Mouse (Mus musculus) hindbrain, embryonic 15.5 days (tissue): ENCODE results near the gene Fas. TPM values are rescaled to one million over a fixed set of nuclear protein-coding genes. Genes with fewer than 3 reads are reported as not detected.

Experiments used
- ATAC-seq: fragments of 200-750 bp; cut with Nextera tagmentation; 2 replicates; pipeline ENCODE4 v1.8.0; 2017; ENCODE audit warnings: low read depth, moderate number of reproducible peaks, moderate TSS enrichment; ENCODE audit not compliant: low FRiP score
- H3K27ac ChIP-seq: fragments of 300-500 bp; sonication (generic); replicated peaks from 2 replicates; pipeline ENCODE4 v1.5.1; 2015; ENCODE audit warnings: mild to moderate bottlenecking, inconsistent platforms
- H3K27me3 ChIP-seq: fragments of 300-500 bp; sonication (generic); 2 replicates; pipeline ENCODE4 v1.6.1; 2015; ENCODE audit warnings: control low read depth, inconsistent platforms
- H3K36me3 ChIP-seq: fragments of 300-500 bp; sonication (generic); 2 replicates; pipeline ENCODE4 v1.6.1; 2015; ENCODE audit warnings: control low read depth, inconsistent platforms
- H3K4me1 ChIP-seq: fragments of 300-500 bp; sonication (generic); replicated peaks from 2 replicates; pipeline ENCODE4 v1.6.1; 2015; ENCODE audit warnings: control low read depth, inconsistent platforms
- H3K4me2 ChIP-seq: fragments of 300-500 bp; sonication (generic); 2 replicates; pipeline ENCODE4 v1.6.1; 2015; ENCODE audit warnings: moderate library complexity, mild to moderate bottlenecking, inconsistent platforms
- H3K4me3 ChIP-seq: fragments of 300-500 bp; sonication (generic); 2 replicates; pipeline ENCODE4 v1.5.1; 2015; ENCODE audit warnings: mild to moderate bottlenecking, inconsistent platforms
- H3K9ac ChIP-seq: fragments of 300-500 bp; sonication (generic); 2 replicates; pipeline ENCODE4 v1.6.1; 2015; ENCODE audit warnings: inconsistent platforms
- H3K9me3 ChIP-seq: fragments of 300-500 bp; sonication (generic); 2 replicates; pipeline ENCODE4 v1.6.1; 2016; ENCODE audit warnings: control low read depth, inconsistent platforms
- WGBS: fragments of 180-500 bp; shearing (Covaris S2); methylation state at CpG from one replicate; pipeline ENCODE4 v1.1.7; 2015; 5-methylcytosine and 5-hydroxymethylcytosine counted together
- polyA plus RNA-seq: library from polyadenylated mRNA; unstranded; fragments of >200 nt; fragmentation: Nextera tagmentation; extraction: Ambion mirVana; gene quantifications from 2 replicates; pipeline ENCODE4 v1.2.1, GENCODE M21; 2015

Fas gene
- polyA plus RNA-seq, 1 experiment from 2014 or later: 1.6 TPM

- Histone ChIP-seq H3K9ac (no peak overlapping the region), H3K9me3 (no peaks in the 10 kb centered on the region), H3K36me3 (no peaks in the 10 kb centered on the region), H3K4me3 (no peak overlapping the region), H3K27me3 (no peaks in the 10 kb centered on the region), H3K4me1 (no peaks in the 10 kb centered on the region), H3K27ac (no peak overlapping the region), H3K4me2 (no peak overlapping the region)
- WGBS: 60% methylated on average over 5 of the region's 5 CpGs
- ATAC-seq: no peak
Measured at GRCm38 (mm10) chr19:34312151-34312728, 21.8 kb downstream of the Fas start.

GRCm38 (mm10) chr19:34328051-34328450 lies 37.6 kb downstream of the Fas start:
- H3K4me3 ChIP-seq: no peak overlapping the region
- ATAC-seq: no peak
- 67% methylated on average over 3 of the region's 3 CpGs for WGBS

GRCm38 (mm10) chr19:34334300-34334699 lies 43.8 kb downstream of the Fas start:
- 2% methylated on average over 2 of the region's 2 CpGs for WGBS
- no peak for ATAC-seq
- H3K27me3 ChIP-seq: no peaks in the 10 kb centered on the region
- H3K9me3 ChIP-seq: no peaks in the 10 kb centered on the region
- H3K9ac ChIP-seq: no peak overlapping the region
- H3K36me3 ChIP-seq: no peaks in the 10 kb centered on the region
- no peak overlapping the region for H3K27ac ChIP-seq
- H3K4me3 ChIP-seq: no peak overlapping the region
- no peaks in the 10 kb centered on the region for H3K4me1 ChIP-seq
- no peak overlapping the region for H3K4me2 ChIP-seq

More at GRCm38 (mm10) chr19:34328051-34328450, 37.6 kb downstream of the Fas start:
- no peaks in the 10 kb centered on the region for H3K4me1 ChIP-seq
- H3K9me3 ChIP-seq: no peaks in the 10 kb centered on the region
- H3K4me2 ChIP-seq: no peak overlapping the region
- H3K36me3 ChIP-seq: no peaks in the 10 kb centered on the region
- no peak overlapping the region for H3K27ac ChIP-seq
- H3K9ac ChIP-seq: no peak overlapping the region
- no peaks in the 10 kb centered on the region for H3K27me3 ChIP-seq

- Histone ChIP-seq H3K9ac (no peak overlapping the region), H3K4me3 (no peak overlapping the region), H3K4me2 (no peak overlapping the region), H3K27ac (no peak overlapping the region), H3K27me3 (no peaks in the 10 kb centered on the region), H3K36me3 (no peaks in the 10 kb centered on the region), H3K4me1 (0 out of 2 replicates have a peak, but pooled peaks cover 6% of the 10 kb centered on the region), H3K9me3 (no peaks in the 10 kb centered on the region)
- 87% methylated on average over 2 of the region's 2 CpGs for WGBS
- ATAC-seq: no peak
Measured at GRCm38 (mm10) chr19:34344702-34345101, 54.2 kb downstream of the Fas start.

- no peak overlapping the region for H3K4me3 ChIP-seq
- H3K27me3 ChIP-seq: no peaks in the 10 kb centered on the region
- ATAC-seq: peak; percentile 51; the same call in 1 of the 2 replicates
- H3K27ac ChIP-seq: peak overlapping the region; percentile 50; the same call in 1 of the 2 replicates
- H3K4me1 ChIP-seq: 0 out of 2 replicates have a peak, but pooled peaks cover 6% of the 10 kb centered on the region
- no peaks in the 10 kb centered on the region for H3K36me3 ChIP-seq
- no peak overlapping the region for H3K9ac ChIP-seq
- WGBS: 46% methylated on average over 8 of the region's 8 CpGs
- 0 out of 2 replicates have a peak overlapping the region, but pooled peaks have one; percentile 9 for H3K4me2 ChIP-seq
- H3K9me3 ChIP-seq: no peaks in the 10 kb centered on the region
Measured at GRCm38 (mm10) chr19:34345616-34346267, 55.3 kb downstream of the Fas start.

GRCm38 (mm10) chr19:34353291-34353805 lies 62.9 kb downstream of the Fas start:
- H3K4me3 ChIP-seq: no peak overlapping the region
- H3K9ac ChIP-seq: no peak overlapping the region
- H3K27me3 ChIP-seq: no peaks in the 10 kb centered on the region
- no peak overlapping the region for H3K4me2 ChIP-seq
- no peak for ATAC-seq
- H3K9me3 ChIP-seq: no peaks in the 10 kb centered on the region
- no peaks in the 10 kb centered on the region for H3K36me3 ChIP-seq
- H3K27ac ChIP-seq: no peak overlapping the region
- no peaks in the 10 kb centered on the region for H3K4me1 ChIP-seq
- 37% methylated on average over 3 of the region's 3 CpGs for WGBS

GRCm38 (mm10) chr19:34362639-34363038 lies 72.2 kb downstream of the Fas start:
- H3K4me1 ChIP-seq: no peaks in the 10 kb centered on the region
- no peak overlapping the region for H3K9ac ChIP-seq
- H3K27ac ChIP-seq: no peak overlapping the region
- H3K9me3 ChIP-seq: 0 out of 2 replicates have a peak, but pooled peaks cover 3% of the 10 kb centered on the region
- 94% methylated on average over 1 of the region's 1 CpGs for WGBS
- H3K36me3 ChIP-seq: no peaks in the 10 kb centered on the region
- no peaks in the 10 kb centered on the region for H3K27me3 ChIP-seq
- H3K4me3 ChIP-seq: no peak overlapping the region
- no peak overlapping the region for H3K4me2 ChIP-seq
- no peak for ATAC-seq

GRCm38 (mm10) chr19:34369551-34369950 lies 79.1 kb downstream of the Fas start:
- WGBS: 27% methylated on average over 1 of the region's 1 CpGs
- no peaks in the 10 kb centered on the region for H3K36me3 ChIP-seq
- no peak overlapping the region for H3K9ac ChIP-seq
- no peaks in the 10 kb centered on the region for H3K4me1 ChIP-seq
- H3K27ac ChIP-seq: no peak overlapping the region
- H3K4me2 ChIP-seq: no peak overlapping the region
- no peaks in the 10 kb centered on the region for H3K9me3 ChIP-seq
- H3K4me3 ChIP-seq: no peak overlapping the region
- ATAC-seq: no peak
- no peaks in the 10 kb centered on the region for H3K27me3 ChIP-seq

- H3K27ac ChIP-seq: no peak overlapping the region
- no peaks in the 10 kb centered on the region for H3K4me1 ChIP-seq
- no peaks in the 10 kb centered on the region for H3K27me3 ChIP-seq
- H3K9ac ChIP-seq: no peak overlapping the region
- WGBS: 48% methylated on average over 3 of the region's 3 CpGs
- ATAC-seq: no peak
- no peak overlapping the region for H3K4me2 ChIP-seq
- H3K36me3 ChIP-seq: no peaks in the 10 kb centered on the region
- no peak overlapping the region for H3K4me3 ChIP-seq
- no peaks in the 10 kb centered on the region for H3K9me3 ChIP-seq
Measured at GRCm38 (mm10) chr19:34370397-34370796, 79.9 kb downstream of the Fas start.

Other genes starting within 250 kb of the Fas start
- gene Lipn, start 223.3 kb upstream of the Fas start, polyA plus RNA-seq: not detected in 2 replicates
- not detected in 2 replicates for gene Lipm, start 189.7 kb upstream of the Fas start, polyA plus RNA-seq
- gene Ankrd22, start 124.6 kb upstream of the Fas start, polyA plus RNA-seq: not detected in 2 replicates
- 21.0 and 24.0 TPM in 2 replicates for gene Stambpl1, start 98.4 kb upstream of the Fas start, polyA plus RNA-seq
- gene Acta2, start 35.1 kb upstream of the Fas start, polyA plus RNA-seq: 18.3 and 19.2 TPM in 2 replicates
- gene Ch25h, start 184.5 kb downstream of the Fas start, polyA plus RNA-seq: 0.51 and 0.56 TPM in 2 replicates
- 22.1 and 22.9 TPM in 2 replicates for gene Lipa, start 236.8 kb downstream of the Fas start, polyA plus RNA-seq